Comparison of ENCODE assay signal across 8 mouse cellular contexts in the genomic region with DNA sequence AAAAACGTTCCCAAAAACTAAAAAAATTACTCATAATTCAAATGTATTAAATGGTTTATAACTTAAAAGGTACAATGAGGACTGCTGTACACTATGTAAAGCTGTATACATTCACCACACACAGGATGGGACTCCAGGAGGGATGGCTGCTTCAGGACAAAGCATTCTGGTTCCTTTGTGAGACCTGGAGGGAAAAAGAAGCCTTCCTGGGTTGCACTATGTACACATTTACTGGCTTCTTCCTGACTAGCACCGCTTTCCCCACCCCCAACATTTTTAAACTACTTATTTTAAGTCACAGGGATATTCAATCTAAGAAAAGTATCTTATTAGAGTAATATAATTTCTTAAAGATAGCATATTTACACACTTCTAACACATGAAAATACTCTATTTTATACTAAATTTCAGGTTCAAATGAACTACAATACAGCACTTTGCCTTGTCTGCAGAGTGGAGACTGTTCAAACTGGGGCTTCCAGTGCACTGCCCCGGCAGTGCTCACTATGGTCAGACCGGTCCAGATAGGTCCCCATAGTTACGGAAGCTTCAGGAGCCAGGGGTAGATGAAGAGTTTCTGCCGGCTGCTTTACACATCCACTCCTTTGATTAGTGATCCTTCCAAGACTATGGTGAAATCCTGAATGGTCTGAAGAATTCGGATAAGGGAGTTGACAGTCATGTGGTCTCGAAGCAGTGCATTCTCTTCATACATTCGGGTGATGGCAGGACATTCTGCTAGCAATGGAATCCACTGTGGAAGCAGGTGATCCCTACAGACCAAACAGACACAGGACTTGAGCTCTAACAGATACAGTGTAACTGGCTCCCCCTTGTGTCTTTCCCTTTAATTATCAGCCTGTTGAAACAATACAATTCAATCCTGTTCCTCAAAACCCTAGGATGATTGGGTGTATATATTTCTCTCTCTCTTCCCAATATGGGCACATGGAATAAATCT. TPM values are rescaled to one million over a fixed set of nuclear protein-coding genes. Genes with fewer than 3 reads are reported as not detected.
DNase-seq lines count a peak whose midpoint lies in the region; ATAC-seq lines count a peak whose summit lies in the region.
"Had no signal": no experiment of that assay in that cellular context is flagged by ENCODE, and none has a peak within 500 bp of the region (broad histone marks: within the 10 kb centered on the region; RNA-seq: fewer than 3 reads in every experiment).

No protein-coding gene starts in this region.

- H3K4me1 ChIP-seq in midbrain, embryonic 13.5 days (replicated peaks) = peaks cover 14% of the 10 kb centered on the region

- peak; percentile 10 for DNase-seq in right cerebral cortex, adult 18-20 months
- no peak for DNase-seq in right cerebral cortex, postnatal 25 days
- peak; percentile 23 for DNase-seq in embryo, embryonic 11.5 days (ENCODE audit: low read depth, low spot score)
- DNase-seq in induced T-regulatory cell, adult 2 months (ENCODE audit: low read depth) = peak; percentile 27
- no peak for DNase-seq in right cerebral cortex, postnatal 4 days
- no peak for DNase-seq in left cerebral cortex, adult 18-20 months (ENCODE audit: low spot score in 2 of 2)

- ATAC-seq in midbrain, embryonic 13.5 days = peak; percentile 70

- no peaks in the 10 kb centered on the region for H3K27me3 ChIP-seq in midbrain, embryonic 13.5 days

- H3K4me2 ChIP-seq in midbrain, embryonic 13.5 days (replicated peaks) = no peak overlapping the region

- H3K36me3 ChIP-seq in midbrain, embryonic 13.5 days = peaks cover 35% of the 10 kb centered on the region

- 6% methylated on average over 9 of the region's 9 CpGs for WGBS in midbrain, embryonic 13.5 days

- no peak overlapping the region for H3K9ac ChIP-seq in midbrain, embryonic 13.5 days (replicated peaks)

- no peak overlapping the region for H3K27ac ChIP-seq in midbrain, embryonic 13.5 days
- H3K27ac ChIP-seq: macrophage had no signal

- H3K9me3 ChIP-seq in midbrain, embryonic 13.5 days = no peaks in the 10 kb centered on the region

- no peak overlapping the region for H3K4me3 ChIP-seq in midbrain, embryonic 13.5 days (replicated peaks)

RNA-seq across cellular contexts. Expression of a gene that starts 47.1 kb away (rescaled TPM):
- polyA plus RNA-seq in midbrain, embryonic 13.5 days (2015; fragmentation: Nextera tagmentation; extraction: Ambion mirVana) = 141 and 156 TPM in 2 replicates
- 1 to 10 TPM; 1.9 to 2.1 TPM for total RNA-seq in left cerebral cortex, adult 18-20 months (2021)

Comparison
In these comparisons a context has a peak if more than half of its experiments do, and no peak if none do; other contexts are left out.
1. DNase-seq: peak in right cerebral cortex, adult 18-20 months (single experiment), embryo, embryonic 11.5 days (single experiment) and induced T-regulatory cell, adult 2 months (single experiment); none in right cerebral cortex, postnatal 25 days (single experiment), right cerebral cortex, postnatal 4 days (single experiment) and left cerebral cortex, adult 18-20 months (0 of 2).